Mouse (Mus musculus) MEL (cell line): ENCODE results near the gene 1500009C09Rik.

Experiments used
- CTCF ChIP-seq, 3 experiments: IDR thresholded peaks in 2 of 3; conservative IDR thresholded peaks in 1 of 3; 2 replicates each; pipeline ENCODE4 v1.5.1; 2011 to 2012; ENCODE audit warnings: low read length in 3 of 3, low read depth in 2 of 3, mild to moderate bottlenecking in 2 of 3, improper control_type of control experiment in 1 of 3, inconsistent platforms in 1 of 3, mixed read lengths in 1 of 3, moderate library complexity in 1 of 3; ENCODE audit not compliant: control insufficient read depth in 1 of 3, insufficient read depth in 1 of 3, poor library complexity in 1 of 3, severe bottlenecking in 1 of 3
- GATA1 ChIP-seq: IDR thresholded peaks from 2 replicates; pipeline ENCODE4 v1.6.1; 2011; ENCODE audit warnings: low read depth, low read length, improper control_type of control experiment
- JUND ChIP-seq: IDR thresholded peaks from 2 replicates; pipeline ENCODE4 v1.6.1; 2011; ENCODE audit warnings: low read depth, mild to moderate bottlenecking, improper control_type of control experiment, low read length
- SIN3A ChIP-seq: IDR thresholded peaks from 2 replicates; pipeline ENCODE4 v1.6.1; 2012; ENCODE audit warnings: low read length, improper control_type of control experiment, inconsistent platforms
- TAL1 ChIP-seq: IDR thresholded peaks from 2 replicates; pipeline ENCODE4 v1.6.1; 2012; ENCODE audit warnings: mild to moderate bottlenecking, inconsistent platforms, low read length, moderate library complexity, mixed read lengths
- ZKSCAN1 ChIP-seq: IDR thresholded peaks from 2 replicates; pipeline ENCODE4 v1.6.1; 2012; ENCODE audit warnings: low read depth, mild to moderate bottlenecking, inconsistent platforms, low read length, improper control_type of control experiment, moderate library complexity
- ZNF384 ChIP-seq: IDR thresholded peaks from 2 replicates; pipeline ENCODE4 v1.6.1; 2012; ENCODE audit warnings: low read depth, mild to moderate bottlenecking, inconsistent platforms, low read length, improper control_type of control experiment

- TF ChIP-seq ZNF384 (no peak), ZKSCAN1 (no peak), JUND (no peak), GATA1 (no peak), TAL1 (no peak), SIN3A (no peak), CTCF (IDR thresholded peaks at IDR 0.05 in 2 of 3, conservative IDR thresholded peaks at IDR 0.05 in 1 of 3; ENCODE audit: control insufficient read depth in 1 of 3, insufficient read depth in 1 of 3, low read depth in 2 of 3, low read length in 3 of 3, poor library complexity in 1 of 3, severe bottlenecking in 1 of 3) (no peak)
These were observed 39.0 kb upstream of the 1500009C09Rik start for GRCm38 (mm10) chr15:82213222-82213621.
